Mouse (Mus musculus) embryonic fibroblast, embryonic 13.5 days (primary cell): ENCODE results near the gene Wdhd1. TPM values are rescaled to one million over a fixed set of nuclear protein-coding genes. Genes with fewer than 3 reads are reported as not detected.

ENCODE experiments used
- H3K27ac ChIP-seq: 2 replicates; pipeline ENCODE4 v1.5.1; 2012; ENCODE audit warnings: low read length, control low read depth, inconsistent platforms; ENCODE audit not compliant: insufficient read depth
- H3K4me1 ChIP-seq: 2 replicates; pipeline ENCODE4 v1.6.1; 2011; ENCODE audit warnings: low read length; ENCODE audit not compliant: control insufficient read depth, insufficient read depth
- H3K4me3 ChIP-seq: 2 replicates; pipeline ENCODE4 v1.5.1; 2011; ENCODE audit warnings: mild to moderate bottlenecking, control low read depth, low read length; ENCODE audit not compliant: insufficient read depth
- CTCF ChIP-seq: IDR thresholded peaks from 2 replicates; pipeline ENCODE4 v1.5.1; 2011; ENCODE audit warnings: mild to moderate bottlenecking, control low read depth, low read length, moderate library complexity, borderline replicate concordance; ENCODE audit not compliant: insufficient read depth
- POLR2A ChIP-seq: IDR thresholded peaks from 2 replicates; pipeline ENCODE4 v1.6.1; 2011; ENCODE audit warnings: low read depth, mild to moderate bottlenecking, control low read depth, low read length, moderate library complexity
- polyA plus RNA-seq: library from polyadenylated mRNA; stranded (reverse); fragments of >200 nt; gene quantifications from 2 replicates; pipeline ENCODE4 v1.2.4, GENCODE M21; 2011; ENCODE audit warnings: low read depth; ENCODE audit not compliant: missing spikeins, insufficient read length

Gene Wdhd1
- polyA plus RNA-seq, 1 experiment = 23.0 TPM

DNA sequence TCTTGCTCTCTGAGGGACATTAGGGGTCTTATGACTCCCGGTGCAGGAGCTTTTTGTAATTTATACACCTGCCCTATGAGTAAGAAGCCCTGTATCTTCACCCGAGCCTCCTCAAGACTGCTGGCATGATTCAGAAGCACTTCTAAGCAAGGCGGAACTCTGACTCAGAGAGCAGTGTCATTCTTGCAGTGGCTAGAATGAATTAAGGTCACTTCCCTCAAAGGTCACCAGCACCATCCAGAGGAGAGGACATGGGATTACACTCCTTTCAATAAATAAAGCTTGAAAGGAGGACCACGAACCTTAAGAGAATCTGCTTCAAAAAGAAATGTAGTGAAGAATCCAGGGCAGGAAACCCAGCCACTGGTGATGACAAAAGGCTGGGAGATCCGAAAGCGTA, 26.8 kb downstream of the Wdhd1 start:
- H3K27ac ChIP-seq = no peak overlapping the region
- H3K4me3 ChIP-seq = no peak overlapping the region
- no peak for TF ChIP-seq CTCF
- TF ChIP-seq POLR2A = no peak
- H3K4me1 ChIP-seq = no peaks in the 10 kb centered on the region

DNA sequence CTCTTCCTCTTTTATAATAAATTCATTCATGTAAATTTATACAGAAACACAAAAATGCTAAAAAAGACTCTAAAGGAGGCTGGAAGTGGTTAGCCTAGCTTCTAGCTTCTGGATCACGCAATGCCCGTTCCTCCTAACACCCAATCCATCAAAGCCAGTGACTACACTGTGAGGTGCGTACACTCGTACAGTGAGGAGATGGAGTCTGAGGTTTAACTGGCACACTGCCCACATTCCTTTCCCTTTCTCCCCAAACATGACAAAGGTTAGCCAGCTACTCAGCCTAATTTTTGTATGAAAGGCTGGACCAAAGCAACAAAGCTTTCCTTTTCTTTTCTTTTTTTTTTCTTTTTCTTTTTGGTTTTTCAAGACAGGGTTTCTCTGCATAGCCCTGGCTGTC, 33.9 kb downstream of the Wdhd1 start:
- H3K27ac ChIP-seq = no peak overlapping the region
- no peaks in the 10 kb centered on the region for H3K4me1 ChIP-seq
- TF ChIP-seq POLR2A (no peak), CTCF (no peak)
- no peak overlapping the region for H3K4me3 ChIP-seq

DNA sequence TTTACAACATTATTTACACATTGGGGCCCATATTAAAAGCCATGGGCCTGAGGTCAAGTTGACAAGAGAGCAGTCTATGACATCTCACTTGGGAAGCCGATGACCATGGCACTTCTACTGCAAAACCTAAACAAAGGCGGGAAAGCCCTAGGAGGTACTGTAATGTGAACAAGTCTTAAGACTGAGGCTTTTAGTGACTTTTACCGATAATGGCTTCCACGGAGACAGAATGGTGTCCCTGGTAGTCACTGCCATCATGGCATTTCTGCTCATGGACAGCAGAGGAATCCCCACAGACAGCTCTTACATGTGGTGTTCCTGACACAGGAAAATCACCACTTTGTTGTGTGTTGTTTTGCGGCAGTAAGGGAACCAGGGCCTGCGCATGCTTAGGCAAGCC, 35.6 kb downstream of the Wdhd1 start:
- H3K4me3 ChIP-seq = no peak overlapping the region
- H3K27ac ChIP-seq = no peak overlapping the region
- no peak for TF ChIP-seq POLR2A
- no peaks in the 10 kb centered on the region for H3K4me1 ChIP-seq

DNA sequence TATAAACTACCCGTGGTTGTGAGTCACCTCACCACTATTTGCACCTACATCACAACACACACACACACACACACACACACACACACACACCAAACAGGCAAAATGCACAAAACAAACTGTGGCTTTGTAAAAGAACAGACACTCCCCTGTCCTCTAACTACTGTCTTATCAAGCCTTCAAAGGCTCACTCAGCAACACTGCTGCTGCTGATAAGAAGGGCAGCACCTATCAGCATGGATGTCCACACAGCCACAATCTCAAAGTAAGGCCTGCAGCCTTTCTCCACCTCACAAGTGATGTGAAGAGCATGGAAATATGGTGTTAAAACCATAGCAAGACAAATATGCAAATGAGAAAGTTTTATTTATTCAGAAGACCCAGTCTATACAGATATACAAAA, 36.1 kb downstream of the Wdhd1 start:
- Histone ChIP-seq H3K27ac (no peak overlapping the region), H3K4me3 (no peak overlapping the region), H3K4me1 (no peaks in the 10 kb centered on the region)
- TF ChIP-seq POLR2A = no peak
- no peak for TF ChIP-seq CTCF

DNA sequence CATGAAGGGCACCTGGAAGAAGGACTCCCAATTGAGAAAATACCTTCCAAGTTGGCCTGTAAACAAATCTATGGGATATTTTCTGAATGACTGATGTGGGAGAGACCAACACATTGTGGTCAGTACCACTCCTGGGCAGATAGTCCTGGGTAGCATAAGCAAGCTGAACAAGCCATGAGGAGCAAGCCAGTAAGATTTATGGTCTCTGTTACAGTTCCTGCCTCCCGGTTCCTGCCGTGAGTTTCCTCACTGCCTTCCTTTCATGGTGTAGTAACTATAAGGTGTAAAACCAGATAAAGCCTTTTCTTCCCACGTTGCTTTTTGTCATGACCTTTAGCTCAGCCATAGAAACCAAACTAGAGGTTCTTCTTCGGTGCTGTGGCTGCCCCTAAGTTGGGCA, 39.4 kb downstream of the Wdhd1 start:
- no peak for TF ChIP-seq POLR2A
- no peak for TF ChIP-seq CTCF
- Histone ChIP-seq H3K4me1 (no peaks in the 10 kb centered on the region), H3K27ac (no peak overlapping the region), H3K4me3 (no peak overlapping the region)

DNA sequence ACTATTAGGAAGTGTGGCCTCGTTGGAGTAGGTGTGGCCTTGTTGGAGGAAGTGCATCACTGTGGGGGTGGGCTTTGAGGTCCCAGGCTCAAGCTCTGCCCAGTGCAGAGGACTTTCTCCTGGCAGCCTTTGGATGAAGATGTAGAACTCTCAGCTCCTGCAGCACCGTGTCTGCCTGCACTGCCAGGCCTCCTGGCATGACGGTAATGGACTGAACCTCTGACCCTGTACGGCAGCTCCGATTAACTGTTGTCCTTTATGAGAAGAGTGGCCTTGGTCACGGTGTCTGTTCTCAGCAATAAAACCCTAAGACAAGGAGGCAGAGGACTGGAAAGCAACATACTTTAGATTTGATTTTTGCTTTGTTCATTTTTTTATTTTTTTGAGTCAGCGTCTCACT, 40.2 kb downstream of the Wdhd1 start:
- no peaks in the 10 kb centered on the region for H3K4me1 ChIP-seq
- H3K27ac ChIP-seq = no peak overlapping the region
- TF ChIP-seq POLR2A (no peak), CTCF (no peak)
- no peak overlapping the region for H3K4me3 ChIP-seq

DNA sequence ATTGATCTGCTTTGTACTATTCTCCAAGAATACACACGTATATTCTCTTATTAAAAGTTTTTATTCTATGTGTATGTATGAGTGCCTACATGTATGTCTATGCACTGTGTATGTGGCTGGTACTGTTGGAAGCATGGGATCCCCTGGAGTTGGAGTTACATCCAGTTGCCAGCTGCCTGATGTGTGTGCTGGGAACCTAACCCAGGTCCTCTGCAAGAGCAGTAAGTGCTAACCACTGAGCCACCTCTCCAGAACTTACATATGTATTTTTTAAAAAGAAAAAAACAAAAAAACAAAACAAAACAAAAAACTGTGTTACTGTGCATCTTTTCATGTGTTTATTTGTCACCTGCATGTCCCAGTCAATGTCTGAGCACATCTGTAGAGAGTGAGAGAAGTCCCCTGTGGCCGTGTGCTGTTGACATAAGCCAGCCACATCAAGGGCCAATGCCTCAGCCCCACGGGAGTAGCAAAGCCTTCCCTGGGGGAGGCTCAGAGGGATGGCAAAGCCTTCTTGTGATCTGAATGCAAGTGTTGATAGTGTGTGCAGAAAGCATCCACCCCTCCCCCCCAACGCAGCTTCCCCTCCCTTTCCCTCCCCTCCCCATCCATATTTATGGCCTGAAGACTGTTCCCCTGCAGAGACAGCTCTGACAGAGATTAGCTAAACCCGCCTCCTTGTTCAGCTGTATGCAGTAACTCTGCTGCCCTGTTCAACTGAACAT, 42.0 kb downstream of the Wdhd1 start:
- H3K27ac ChIP-seq = no peak overlapping the region
- TF ChIP-seq POLR2A (no peak), CTCF (no peak)
- no peak overlapping the region for H3K4me3 ChIP-seq
- no peaks in the 10 kb centered on the region for H3K4me1 ChIP-seq

DNA sequence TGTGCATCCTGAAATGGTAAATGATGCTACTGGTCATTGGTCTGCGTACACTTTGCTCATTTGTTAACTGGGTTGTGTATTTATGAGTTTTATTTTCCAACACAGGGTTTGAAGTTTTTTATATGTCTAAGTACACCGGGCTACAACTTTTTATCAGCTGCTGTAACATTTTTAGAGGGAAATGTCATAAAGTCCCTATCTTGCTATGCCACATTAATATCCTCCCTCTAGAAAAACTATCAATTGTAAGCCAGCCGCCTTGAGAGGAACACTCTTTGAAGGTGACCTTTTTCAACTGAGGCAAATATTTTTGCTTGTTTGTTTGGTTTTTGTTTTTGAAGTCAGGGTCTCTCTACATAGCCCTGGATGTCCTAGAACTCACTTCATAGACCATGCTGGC, 42.6 kb downstream of the Wdhd1 start:
- Histone ChIP-seq H3K27ac (no peak overlapping the region), H3K4me1 (no peaks in the 10 kb centered on the region), H3K4me3 (no peak overlapping the region)
- TF ChIP-seq POLR2A (no peak), CTCF (no peak)

DNA sequence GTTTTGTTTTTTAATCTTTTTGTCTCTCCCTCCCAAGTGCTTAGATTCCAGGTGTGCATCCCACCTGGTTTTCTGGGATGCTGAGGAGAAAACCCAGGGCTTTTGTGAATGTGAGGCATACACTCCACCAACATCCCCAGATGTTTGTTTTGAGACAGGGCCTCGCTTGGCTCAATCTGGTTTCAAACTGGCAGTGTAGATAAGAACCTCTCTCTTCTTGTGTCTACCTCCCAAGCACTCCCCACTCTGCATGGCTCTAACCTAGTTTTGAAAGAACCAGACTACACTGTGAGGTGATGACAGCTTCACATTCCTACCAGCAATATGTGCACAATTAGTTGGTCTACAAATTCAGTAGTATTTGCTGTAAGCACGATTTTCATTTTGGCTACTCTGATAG, 43.1 kb downstream of the Wdhd1 start:
- H3K4me1 ChIP-seq = no peaks in the 10 kb centered on the region
- H3K4me3 ChIP-seq = no peak overlapping the region
- TF ChIP-seq CTCF (no peak), POLR2A (no peak)
- H3K27ac ChIP-seq = no peak overlapping the region

DNA sequence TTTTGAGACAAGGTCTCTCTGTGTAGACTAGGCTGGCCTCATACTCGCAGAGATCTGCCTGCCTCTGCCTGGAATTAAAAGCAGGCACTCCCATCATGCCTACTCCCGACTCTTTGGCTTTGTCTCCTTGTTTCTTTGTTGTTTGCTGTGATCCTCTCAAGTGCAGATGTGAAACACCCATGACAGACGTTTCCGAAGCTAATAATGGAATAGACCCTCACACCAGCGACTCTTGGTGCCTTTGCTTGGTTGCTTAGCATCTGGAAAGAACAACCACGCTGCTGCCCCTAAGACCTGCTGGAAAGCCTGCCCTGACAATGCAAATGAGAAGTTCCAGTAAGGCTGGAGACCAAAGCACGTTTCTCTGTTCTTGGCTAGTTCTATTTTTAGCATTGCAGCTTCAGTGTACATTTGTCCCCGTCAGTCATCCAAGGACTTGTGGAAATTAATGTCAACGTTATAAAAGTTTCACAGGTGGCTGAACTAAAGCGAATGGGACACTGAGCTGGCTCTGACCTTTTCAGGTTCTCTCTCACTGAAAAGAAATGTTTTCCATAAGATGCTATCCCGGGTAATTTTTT, 46.8 kb downstream of the Wdhd1 start:
- TF ChIP-seq POLR2A (no peak), CTCF (no peak)
- Histone ChIP-seq H3K4me3 (no peak overlapping the region), H3K27ac (no peak overlapping the region), H3K4me1 (no peaks in the 10 kb centered on the region)

DNA sequence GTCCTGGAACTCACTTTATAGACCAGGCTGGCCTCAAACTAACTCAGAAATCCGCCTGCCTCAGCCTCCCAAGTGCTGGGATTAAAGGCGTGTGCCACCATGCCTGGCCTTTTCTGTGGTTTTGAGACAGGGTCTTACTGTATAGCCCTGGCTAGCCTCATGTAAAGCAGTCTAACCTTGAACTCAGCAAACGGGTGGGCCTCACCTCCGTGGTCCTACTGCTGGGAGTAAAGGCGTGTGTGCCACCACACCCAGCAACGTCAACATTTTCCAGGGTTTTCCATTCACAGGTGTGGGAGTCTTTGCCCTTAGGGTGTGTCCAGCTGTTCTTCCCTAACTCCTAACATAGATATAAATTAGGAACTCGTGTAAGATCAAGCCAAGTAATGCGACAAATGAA, 50.7 kb downstream of the Wdhd1 start:
- Histone ChIP-seq H3K4me1 (no peaks in the 10 kb centered on the region), H3K4me3 (no peak overlapping the region), H3K27ac (no peak overlapping the region)
- no peak for TF ChIP-seq POLR2A
- no peak for TF ChIP-seq CTCF
